Mouse (Mus musculus) heart, embryonic 13.5 days (tissue): Measurements from ENCODE around the gene Rpl23a. TPM values are rescaled to one million over a fixed set of nuclear protein-coding genes. Genes with fewer than 3 reads are reported as not detected.

ENCODE experiments used
- ATAC-seq: fragments of 200-750 bp; cut with Nextera tagmentation; 2 replicates; pipeline ENCODE4 v1.8.0; 2017; ENCODE audit warnings: moderate TSS enrichment; ENCODE audit not compliant: insufficient number of reproducible peaks, low FRiP score, low TSS enrichment; ENCODE audit errors: extremely low read depth
- H3K27ac ChIP-seq: fragments of 300-500 bp; sonication (generic); replicated peaks from 2 replicates; pipeline ENCODE4 v1.5.1; 2015; ENCODE audit warnings: moderate library complexity, mild to moderate bottlenecking, inconsistent platforms
- H3K27me3 ChIP-seq: fragments of 300-500 bp; sonication (generic); replicated peaks from 2 replicates; pipeline ENCODE4 v1.6.1; 2015; ENCODE audit warnings: mild to moderate bottlenecking, inconsistent platforms
- H3K36me3 ChIP-seq: fragments of 300-500 bp; sonication (generic); 2 replicates; pipeline ENCODE4 v1.6.1; 2015; ENCODE audit warnings: mild to moderate bottlenecking, inconsistent platforms
- H3K4me1 ChIP-seq: fragments of 300-500 bp; sonication (generic); 2 replicates; pipeline ENCODE4 v1.6.1; 2015; ENCODE audit warnings: inconsistent platforms
- H3K4me2 ChIP-seq: fragments of 300-500 bp; sonication (generic); 2 replicates; pipeline ENCODE4 v1.6.1; 2015; ENCODE audit warnings: inconsistent platforms, mild to moderate bottlenecking, moderate library complexity
- H3K4me3 ChIP-seq: fragments of 300-500 bp; sonication (generic); 2 replicates; pipeline ENCODE4 v1.5.1; 2015; ENCODE audit warnings: moderate library complexity, mild to moderate bottlenecking, inconsistent platforms
- H3K9ac ChIP-seq: fragments of 300-500 bp; sonication (generic); 2 replicates; pipeline ENCODE4 v1.6.1; 2015; ENCODE audit warnings: inconsistent platforms, mild to moderate bottlenecking, moderate library complexity
- H3K9me3 ChIP-seq: fragments of 300-500 bp; sonication (generic); 2 replicates; pipeline ENCODE4 v1.6.1; 2016; ENCODE audit warnings: inconsistent platforms
- WGBS: fragments of 180-500 bp; shearing (Covaris S2); methylation state at CpG from one replicate; pipeline ENCODE4 v1.1.7; 2015; ENCODE audit warnings: mixed read lengths; 5-methylcytosine and 5-hydroxymethylcytosine counted together
- polyA plus RNA-seq: library from polyadenylated mRNA; unstranded; fragments of >200 nt; fragmentation: Nextera tagmentation; extraction: Ambion mirVana; gene quantifications from 2 replicates; pipeline ENCODE4 v1.2.1, GENCODE M21; 2015

Gene Rpl23a
- polyA plus RNA-seq = 833 and 868 TPM in 2 replicates

GRCm38 (mm10) chr11:78182961-78183844 lies at the start of gene Rpl23a:
TSS of gene Rpl23a (minus strand) at chr11:78183584.
- under 1% methylated on average over 38 of the region's 38 CpGs for WGBS
- Histone ChIP-seq H3K4me2 (peak within 1 kb of the TSS; percentile 86), H3K27me3 (no peaks in the 10 kb centered on the region), H3K27ac (peak within 1 kb of the TSS; percentile 89), H3K4me1 (peaks cover 44% of the 10 kb centered on the region), H3K4me3 (peak within 1 kb of the TSS; percentile 73), H3K9me3 (no peaks in the 10 kb centered on the region), H3K9ac (peak within 1 kb of the TSS; percentile 92), H3K36me3 (peaks cover 34% of the 10 kb centered on the region)
- peak; percentile 76 for ATAC-seq

GRCm38 (mm10) chr11:78231518-78231917 lies 48.1 kb upstream of the Rpl23a start:
- WGBS = 82% methylated on average over 6 of the region's 6 CpGs
- no peaks in the 10 kb centered on the region for H3K27me3 ChIP-seq
- no peak for ATAC-seq
- no peak overlapping the region for H3K27ac ChIP-seq
- no peak overlapping the region for H3K4me2 ChIP-seq
- no peaks in the 10 kb centered on the region for H3K9me3 ChIP-seq
- H3K9ac ChIP-seq = no peak overlapping the region
- no peak overlapping the region for H3K4me3 ChIP-seq
- no peaks in the 10 kb centered on the region for H3K4me1 ChIP-seq
- peaks cover 87% of the 10 kb centered on the region for H3K36me3 ChIP-seq

- Histone ChIP-seq H3K4me3 (no peak overlapping the region), H3K4me1 (no peaks in the 10 kb centered on the region), H3K27ac (no peak overlapping the region), H3K36me3 (peaks cover 99% of the 10 kb centered on the region), H3K27me3 (no peaks in the 10 kb centered on the region), H3K9ac (no peak overlapping the region), H3K4me2 (no peak overlapping the region), H3K9me3 (no peaks in the 10 kb centered on the region)
- 86% methylated on average over 4 of the region's 4 CpGs for WGBS
- no peak for ATAC-seq
Measured at GRCm38 (mm10) chr11:78223586-78223985, 40.2 kb upstream of the Rpl23a start.

- H3K4me3 ChIP-seq = no peak overlapping the region
- no peak for ATAC-seq
- no peak overlapping the region for H3K4me2 ChIP-seq
- no peaks in the 10 kb centered on the region for H3K9me3 ChIP-seq
- peaks cover 99% of the 10 kb centered on the region for H3K36me3 ChIP-seq
- WGBS = 87% methylated on average over 11 of the region's 11 CpGs
- H3K27ac ChIP-seq = no peak overlapping the region
- H3K27me3 ChIP-seq = no peaks in the 10 kb centered on the region
- H3K9ac ChIP-seq = no peak overlapping the region
- no peaks in the 10 kb centered on the region for H3K4me1 ChIP-seq
Measured at GRCm38 (mm10) chr11:78215709-78216317, 32.4 kb upstream of the Rpl23a start.

- WGBS = 91% methylated on average over 14 of the region's 14 CpGs
- Histone ChIP-seq H3K4me3 (no peak overlapping the region), H3K27ac (no peak overlapping the region), H3K36me3 (peaks cover 99% of the 10 kb centered on the region), H3K27me3 (no peaks in the 10 kb centered on the region), H3K9ac (no peak overlapping the region), H3K4me1 (no peaks in the 10 kb centered on the region), H3K4me2 (no peak overlapping the region), H3K9me3 (no peaks in the 10 kb centered on the region)
- ATAC-seq = no peak
Measured at GRCm38 (mm10) chr11:78213086-78213817, 29.9 kb upstream of the Rpl23a start.

GRCm38 (mm10) chr11:78211513-78211912 lies 28.1 kb upstream of the Rpl23a start:
- no peaks in the 10 kb centered on the region for H3K27me3 ChIP-seq
- WGBS = 94% methylated on average over 5 of the region's 5 CpGs
- no peak overlapping the region for H3K27ac ChIP-seq
- no peak overlapping the region for H3K4me3 ChIP-seq
- peaks cover 100% of the 10 kb centered on the region for H3K36me3 ChIP-seq
- no peak overlapping the region for H3K4me2 ChIP-seq
- H3K4me1 ChIP-seq = no peaks in the 10 kb centered on the region
- H3K9me3 ChIP-seq = no peaks in the 10 kb centered on the region
- ATAC-seq = no peak
- H3K9ac ChIP-seq = no peak overlapping the region

GRCm38 (mm10) chr11:78210615-78211014 lies 27.2 kb upstream of the Rpl23a start:
- Histone ChIP-seq H3K4me3 (no peak overlapping the region), H3K9me3 (no peaks in the 10 kb centered on the region), H3K9ac (no peak overlapping the region), H3K27ac (no peak overlapping the region), H3K4me2 (no peak overlapping the region), H3K36me3 (peaks cover 100% of the 10 kb centered on the region), H3K4me1 (no peaks in the 10 kb centered on the region), H3K27me3 (no peaks in the 10 kb centered on the region)
- ATAC-seq = no peak
- 80% methylated on average over 7 of the region's 7 CpGs for WGBS

GRCm38 (mm10) chr11:78209886-78210285 lies 26.5 kb upstream of the Rpl23a start:
- H3K4me2 ChIP-seq = no peak overlapping the region
- no peak overlapping the region for H3K9ac ChIP-seq
- no peak for ATAC-seq
- no peak overlapping the region for H3K27ac ChIP-seq
- no peaks in the 10 kb centered on the region for H3K4me1 ChIP-seq
- no peaks in the 10 kb centered on the region for H3K9me3 ChIP-seq
- H3K36me3 ChIP-seq = peaks cover 100% of the 10 kb centered on the region
- WGBS = 89% methylated on average over 6 of the region's 6 CpGs
- H3K4me3 ChIP-seq = no peak overlapping the region
- H3K27me3 ChIP-seq = no peaks in the 10 kb centered on the region

GRCm38 (mm10) chr11:78207190-78207589 lies 23.8 kb upstream of the Rpl23a start:
- Histone ChIP-seq H3K4me2 (no peak overlapping the region), H3K4me3 (no peak overlapping the region), H3K27ac (no peak overlapping the region), H3K9ac (no peak overlapping the region), H3K9me3 (no peaks in the 10 kb centered on the region), H3K36me3 (peaks cover 95% of the 10 kb centered on the region), H3K4me1 (no peaks in the 10 kb centered on the region), H3K27me3 (no peaks in the 10 kb centered on the region)
- 89% methylated on average over 7 of the region's 7 CpGs for WGBS
- ATAC-seq = no peak

GRCm38 (mm10) chr11:78205361-78206206 lies 22.2 kb upstream of the Rpl23a start:
- Histone ChIP-seq H3K4me3 (no peak overlapping the region), H3K27me3 (no peaks in the 10 kb centered on the region), H3K4me2 (no peak overlapping the region), H3K4me1 (no peaks in the 10 kb centered on the region), H3K36me3 (peaks cover 81% of the 10 kb centered on the region), H3K27ac (no peak overlapping the region), H3K9me3 (no peaks in the 10 kb centered on the region), H3K9ac (no peak overlapping the region)
- ATAC-seq = no peak
- 80% methylated on average over 13 of the region's 13 CpGs for WGBS
